Mouse (Mus musculus) heart, embryonic 12.5 days (tissue): ENCODE measurements around the gene Hexa. TPM values are rescaled to one million over a fixed set of nuclear protein-coding genes. Genes with fewer than 3 reads are reported as not detected.
A peak's percentile ranks its signal among the peaks of the same experiment; 100 is the strongest.

ENCODE experiments used
- ATAC-seq: fragments of 200-750 bp; cut with Nextera tagmentation; 2 replicates; pipeline ENCODE4 v1.8.0; 2017; ENCODE audit warnings: moderate TSS enrichment, moderate library complexity; ENCODE audit not compliant: insufficient number of reproducible peaks, low FRiP score
- H3K27ac ChIP-seq: fragments of 300-500 bp; sonication (generic); 2 replicates; pipeline ENCODE4 v1.5.1; 2016; ENCODE audit warnings: mild to moderate bottlenecking, moderate library complexity; ENCODE audit not compliant: poor library complexity, severe bottlenecking
- H3K27me3 ChIP-seq: fragments of 300-500 bp; sonication (generic); replicated peaks from 2 replicates; pipeline ENCODE4 v1.6.1; 2016; ENCODE audit warnings: mild to moderate bottlenecking, moderate library complexity
- H3K36me3 ChIP-seq: fragments of 300-500 bp; sonication (generic); 2 replicates; pipeline ENCODE4 v1.6.1; 2016; ENCODE audit warnings: mild to moderate bottlenecking, moderate library complexity
- H3K4me1 ChIP-seq: fragments of 300-500 bp; sonication (generic); replicated peaks from 2 replicates; pipeline ENCODE4 v1.6.1; 2016; ENCODE audit warnings: mild to moderate bottlenecking
- H3K4me2 ChIP-seq: fragments of 300-500 bp; sonication (generic); 2 replicates; pipeline ENCODE4 v1.6.1; 2016; ENCODE audit warnings: mild to moderate bottlenecking, moderate library complexity
- H3K4me3 ChIP-seq: fragments of 300-500 bp; sonication (generic); 2 replicates; pipeline ENCODE4 v1.5.1; 2016; ENCODE audit warnings: mild to moderate bottlenecking
- H3K9ac ChIP-seq: fragments of 300-500 bp; sonication (generic); 2 replicates; pipeline ENCODE4 v1.6.1; 2016; ENCODE audit warnings: mild to moderate bottlenecking, moderate library complexity
- H3K9me3 ChIP-seq: fragments of 300-500 bp; sonication (generic); replicated peaks from 2 replicates; pipeline ENCODE4 v1.6.1; 2016; ENCODE audit warnings: mild to moderate bottlenecking, moderate library complexity
- WGBS: fragments of 180-500 bp; shearing (Covaris S2); methylation state at CpG from one replicate; pipeline ENCODE4 v1.1.7; 2016; 5-methylcytosine and 5-hydroxymethylcytosine counted together
- polyA plus RNA-seq: library from polyadenylated mRNA; unstranded; fragments of >200 nt; fragmentation: Nextera tagmentation; extraction: Ambion mirVana; gene quantifications from 2 replicates; pipeline ENCODE4 v1.2.1, GENCODE M21; 2016

The Hexa gene
- polyA plus RNA-seq, 1 experiment from 2014 or later, result 74.7 TPM

- H3K9ac ChIP-seq, result no peak overlapping the region
- H3K27me3 ChIP-seq, result peaks cover 7% of the 10 kb centered on the region; the same call in 1 of the 2 replicates
- H3K9me3 ChIP-seq, result no peaks in the 10 kb centered on the region; the same call in 1 of the 2 replicates
- WGBS, result 60% methylated on average over 2 of the region's 2 CpGs
- H3K36me3 ChIP-seq, result no peaks in the 10 kb centered on the region
- no peak for ATAC-seq
- H3K27ac ChIP-seq, result no peak overlapping the region
- H3K4me1 ChIP-seq, result 0 out of 2 replicates have a peak, but pooled peaks cover 2% of the 10 kb centered on the region
- no peak overlapping the region for H3K4me3 ChIP-seq
- H3K4me2 ChIP-seq, result no peak overlapping the region
Measured at GRCm38 (mm10) chr9:59533422-59533821, 5.9 kb upstream of the Hexa start.

- H3K4me1 ChIP-seq, result peaks cover 4% of the 10 kb centered on the region; the same call in 1 of the 2 replicates
- no peak overlapping the region for H3K4me3 ChIP-seq
- no peak for ATAC-seq
- peaks cover 7% of the 10 kb centered on the region; the same call in 1 of the 2 replicates for H3K27me3 ChIP-seq
- H3K27ac ChIP-seq, result no peak overlapping the region
- H3K36me3 ChIP-seq, result no peaks in the 10 kb centered on the region
- 82% methylated on average over 4 of the region's 4 CpGs for WGBS
- H3K9me3 ChIP-seq, result no peaks in the 10 kb centered on the region; the same call in 1 of the 2 replicates
- H3K9ac ChIP-seq, result no peak overlapping the region
- H3K4me2 ChIP-seq, result no peak overlapping the region
Measured at GRCm38 (mm10) chr9:59533889-59534288, 5.5 kb upstream of the Hexa start.

- Histone ChIP-seq H3K27ac (no peak overlapping the region), H3K9ac (no peak overlapping the region), H3K4me3 (no peak overlapping the region), H3K4me1 (peaks cover 26% of the 10 kb centered on the region), H3K27me3 (peaks cover 7% of the 10 kb centered on the region; the same call in 1 of the 2 replicates), H3K4me2 (no peak overlapping the region), H3K36me3 (no peaks in the 10 kb centered on the region), H3K9me3 (no peaks in the 10 kb centered on the region)
- WGBS, result 66% methylated on average over 3 of the region's 3 CpGs
- no peak for ATAC-seq
Measured at GRCm38 (mm10) chr9:59537651-59538050, 1.7 kb upstream of the Hexa start.

GRCm38 (mm10) chr9:59541617-59542016 lies 2.3 kb downstream of the Hexa start:
- Histone ChIP-seq H3K9me3 (no peaks in the 10 kb centered on the region), H3K4me1 (peaks cover 36% of the 10 kb centered on the region), H3K9ac (no peak overlapping the region), H3K4me3 (no peak overlapping the region), H3K4me2 (no peak overlapping the region), H3K36me3 (peaks cover 3% of the 10 kb centered on the region; the same call in 1 of the 2 replicates), H3K27ac (no peak overlapping the region), H3K27me3 (peaks cover 7% of the 10 kb centered on the region; the same call in 1 of the 2 replicates)
- ATAC-seq, result no peak
- 83% methylated on average over 6 of the region's 6 CpGs for WGBS

- Histone ChIP-seq H3K4me2 (no peak overlapping the region), H3K9ac (no peak overlapping the region), H3K27me3 (no peaks in the 10 kb centered on the region), H3K9me3 (no peaks in the 10 kb centered on the region), H3K4me1 (peaks cover 36% of the 10 kb centered on the region), H3K36me3 (peaks cover 6% of the 10 kb centered on the region; the same call in 1 of the 2 replicates), H3K27ac (no peak overlapping the region), H3K4me3 (no peak overlapping the region)
- no peak for ATAC-seq
Measured at GRCm38 (mm10) chr9:59542766-59543324, 3.5 kb downstream of the Hexa start.

GRCm38 (mm10) chr9:59544739-59545138 lies 5.4 kb downstream of the Hexa start:
- no peaks in the 10 kb centered on the region for H3K27me3 ChIP-seq
- H3K4me1 ChIP-seq, result peaks cover 32% of the 10 kb centered on the region
- no peak overlapping the region for H3K4me3 ChIP-seq
- H3K27ac ChIP-seq, result no peak overlapping the region
- ATAC-seq, result no peak
- H3K9me3 ChIP-seq, result no peaks in the 10 kb centered on the region
- H3K9ac ChIP-seq, result no peak overlapping the region
- no peak overlapping the region for H3K4me2 ChIP-seq
- peaks cover 11% of the 10 kb centered on the region for H3K36me3 ChIP-seq
- WGBS, result 43% methylated on average over 5 of the region's 5 CpGs

- Histone ChIP-seq H3K4me1 (peaks cover 32% of the 10 kb centered on the region), H3K27ac (no peak overlapping the region), H3K36me3 (peaks cover 11% of the 10 kb centered on the region), H3K9me3 (no peaks in the 10 kb centered on the region), H3K27me3 (no peaks in the 10 kb centered on the region), H3K4me2 (no peak overlapping the region), H3K4me3 (no peak overlapping the region), H3K9ac (no peak overlapping the region)
- ATAC-seq, result no peak
- WGBS, result 85% methylated on average over 1 of the region's 1 CpGs
Measured at GRCm38 (mm10) chr9:59547869-59548268, 8.5 kb downstream of the Hexa start.

- H3K36me3 ChIP-seq, result peaks cover 14% of the 10 kb centered on the region
- H3K4me2 ChIP-seq, result no peak overlapping the region
- H3K4me1 ChIP-seq, result peaks cover 30% of the 10 kb centered on the region
- no peak overlapping the region for H3K9ac ChIP-seq
- no peaks in the 10 kb centered on the region for H3K27me3 ChIP-seq
- H3K4me3 ChIP-seq, result no peak overlapping the region
- H3K27ac ChIP-seq, result no peak overlapping the region
- H3K9me3 ChIP-seq, result no peaks in the 10 kb centered on the region
- ATAC-seq, result no peak
- 57% methylated on average over 2 of the region's 2 CpGs for WGBS
Measured at GRCm38 (mm10) chr9:59548961-59549487, 9.7 kb downstream of the Hexa start.

GRCm38 (mm10) chr9:59550077-59550476 lies 10.7 kb downstream of the Hexa start:
- Histone ChIP-seq H3K27me3 (no peaks in the 10 kb centered on the region), H3K4me1 (peaks cover 22% of the 10 kb centered on the region), H3K9ac (no peak overlapping the region), H3K9me3 (no peaks in the 10 kb centered on the region), H3K4me3 (no peak overlapping the region), H3K36me3 (peaks cover 24% of the 10 kb centered on the region), H3K27ac (no peak overlapping the region), H3K4me2 (no peak overlapping the region)
- 79% methylated on average over 4 of the region's 4 CpGs for WGBS
- ATAC-seq, result no peak

GRCm38 (mm10) chr9:59551017-59551416 lies 11.7 kb downstream of the Hexa start:
- H3K9ac ChIP-seq, result no peak overlapping the region
- peak overlapping the region; percentile 6; the same call in 1 of the 2 replicates for H3K27ac ChIP-seq

GRCm38 (mm10) chr9:59551620-59552031 lies 12.3 kb downstream of the Hexa start:
- H3K27ac ChIP-seq, result peak overlapping the region; percentile 24; the same call in 1 of the 2 replicates
- H3K4me2 ChIP-seq, result no peak overlapping the region
- no peak for ATAC-seq
- no peak overlapping the region for H3K9ac ChIP-seq
- peaks cover 32% of the 10 kb centered on the region for H3K36me3 ChIP-seq
- H3K4me1 ChIP-seq, result peaks cover 22% of the 10 kb centered on the region
- H3K27me3 ChIP-seq, result no peaks in the 10 kb centered on the region
- H3K9me3 ChIP-seq, result no peaks in the 10 kb centered on the region
- WGBS, result 41% methylated on average over 3 of the region's 3 CpGs
- no peak overlapping the region for H3K4me3 ChIP-seq

More at GRCm38 (mm10) chr9:59551017-59551416, 11.7 kb downstream of the Hexa start:
- 60% methylated on average over 5 of the region's 5 CpGs for WGBS
- H3K36me3 ChIP-seq, result peaks cover 30% of the 10 kb centered on the region
- ATAC-seq, result no peak
- no peaks in the 10 kb centered on the region for H3K9me3 ChIP-seq
- no peaks in the 10 kb centered on the region for H3K27me3 ChIP-seq
- no peak overlapping the region for H3K4me3 ChIP-seq
- peaks cover 22% of the 10 kb centered on the region for H3K4me1 ChIP-seq
- H3K4me2 ChIP-seq, result no peak overlapping the region
